Mouse (Mus musculus): Measurements from ENCODE around the gene Auts2.

GRCm38 (mm10) chr5:131906313-131906712, 636.8 kb downstream of the Auts2 start:
- TF ChIP-seq CTCF (IDR thresholded peaks at IDR 0.05) (no peak), EP300 (IDR thresholded peaks at IDR 0.05) (no peak)

Measured in lung, postnatal 0 days (tissue).